Comparison of ENCODE assay signal across 9 mouse cellular contexts in genomic region chr9:35115804-35116203, GRCm38 (mm10). TPM values are rescaled to one million over a fixed set of nuclear protein-coding genes. Genes with fewer than 3 reads are reported as not detected.
DNase-seq lines count a peak whose midpoint lies in the region; ATAC-seq and TF ChIP-seq lines count a peak whose summit lies in the region.
"Had no signal": no experiment of that assay in that cellular context is flagged by ENCODE, and none has a peak within 500 bp of the region (broad histone marks: within the 10 kb centered on the region; RNA-seq: fewer than 3 reads in every experiment).

No protein-coding gene starts in this region.

- no peaks in the 10 kb centered on the region; the same call in 1 of the 2 replicates for H3K79me2 ChIP-seq in heart, adult 2 months (replicated peaks; ENCODE audit: control insufficient read depth, insufficient read depth, low read length)

- peaks cover 12% of the 10 kb centered on the region for H3K4me1 ChIP-seq in heart, adult 2 months (ENCODE audit: control insufficient read depth, insufficient read depth, low read length)
- H3K4me1 ChIP-seq in forebrain, embryonic 13.5 days, result peaks cover 34% of the 10 kb centered on the region
- peaks cover 67% of the 10 kb centered on the region for H3K4me1 ChIP-seq in liver, embryonic 16.5 days (ENCODE audit: control insufficient read depth, low read depth, low read length)

- no peak for TF ChIP-seq CTCF in heart, adult 2 months (IDR thresholded peaks at IDR 0.05)

- H3K27me3 ChIP-seq in heart, adult 2 months (ENCODE audit: control insufficient read depth, insufficient read depth, low read length), result no peaks in the 10 kb centered on the region
- H3K27me3 ChIP-seq in forebrain, embryonic 13.5 days, result no peaks in the 10 kb centered on the region
- H3K27me3 ChIP-seq in liver, embryonic 16.5 days (ENCODE audit: control insufficient read depth, insufficient read depth, low read depth, low read length), result no peaks in the 10 kb centered on the region

- H3K27ac ChIP-seq in heart, adult 2 months, result peak overlapping the region; percentile 95
- no peak overlapping the region for H3K27ac ChIP-seq in forebrain, embryonic 13.5 days
- peak overlapping the region; percentile 93 for H3K27ac ChIP-seq in liver, embryonic 16.5 days (ENCODE audit: low read length)

- peak overlapping the region; percentile 87 for H3K4me2 ChIP-seq in forebrain, embryonic 13.5 days
- peak overlapping the region; percentile 92 for H3K4me2 ChIP-seq in liver, embryonic 16.5 days (ENCODE audit: low read depth, low read length)

- WGBS in heart, adult 2 months, result 23% methylated on average over 4 of the region's 4 CpGs
- WGBS in forebrain, embryonic 13.5 days, result 48% methylated on average over 4 of the region's 4 CpGs
- WGBS in liver, embryonic 16.5 days (ENCODE audit: insufficient replicate concordance), result 20% methylated on average over 4 of the region's 4 CpGs

- intact Hi-C loops in heart, adult 2 months (cut with DNase I), result loop anchor here (1.0 to 5.0 kb wide), 3 partner anchors 46 to 151 kb away; partner anchors contain the start of genes Fam118b and Rpusd4

- no peak for ATAC-seq in forebrain, embryonic 13.5 days
- no peak for ATAC-seq in liver, embryonic 16.5 days (ENCODE audit: low read depth)
- ATAC-seq in cerebellum, adult (ENCODE audit: insufficient number of reproducible peaks, low FRiP score, low TSS enrichment), result no peak

- H3K9me3 ChIP-seq in forebrain, embryonic 13.5 days (replicated peaks), result no peaks in the 10 kb centered on the region
- H3K9me3 ChIP-seq in liver, embryonic 16.5 days (replicated peaks; ENCODE audit: control insufficient read depth, low read length), result no peaks in the 10 kb centered on the region

- TF ChIP-seq EP300 in heart, adult 2 months (IDR thresholded peaks at IDR 0.05; ENCODE audit: insufficient read depth, low read depth, low read length), result no peak

- peak overlapping the region; percentile 82 for H3K4me3 ChIP-seq in heart, adult 2 months
- H3K4me3 ChIP-seq in forebrain, embryonic 13.5 days, result peak overlapping the region; percentile 64
- H3K4me3 ChIP-seq in liver, embryonic 16.5 days (ENCODE audit: low read depth, low read length), result peak overlapping the region; percentile 86

- peak overlapping the region; percentile 96 for H3K9ac ChIP-seq in heart, adult 2 months (ENCODE audit: low read depth, low read length)
- peak overlapping the region; percentile 81 for H3K9ac ChIP-seq in forebrain, embryonic 13.5 days
- H3K9ac ChIP-seq in liver, embryonic 16.5 days (ENCODE audit: low read depth, low read length), result peak overlapping the region; percentile 88

- peaks cover 2% of the 10 kb centered on the region; the same call in 1 of the 2 replicates for H3K36me3 ChIP-seq in heart, adult 2 months (ENCODE audit: control insufficient read depth, insufficient read depth, low read length)
- no peaks in the 10 kb centered on the region for H3K36me3 ChIP-seq in forebrain, embryonic 13.5 days (ENCODE audit: poor library complexity, severe bottlenecking)
- no peaks in the 10 kb centered on the region for H3K36me3 ChIP-seq in liver, embryonic 16.5 days (ENCODE audit: control insufficient read depth, insufficient read depth)

- DNase-seq in heart, adult 2 months, result no peak
- DNase-seq in heart, postnatal 4 days, result no peak
- DNase-seq in 416B (ENCODE audit: low read depth), result peak; percentile 33
- no peak for DNase-seq in cerebellum, postnatal 36 days
- no peak for DNase-seq in adrenal gland, adult (ENCODE audit: inconsistent age in 2 of 2, low spot score in 1 of 2)
- DNase-seq: right cerebral cortex, postnatal 4 days had no signal

- no peak for TF ChIP-seq POLR2A in heart, adult 2 months (IDR thresholded peaks at IDR 0.05; ENCODE audit: insufficient read depth, low read depth, low read length)

RNA-seq across cellular contexts. Expression of gene St3gal4, which starts 3.3 kb away (rescaled TPM):
- total RNA-seq in heart, adult 2 months (2021), result 10 to 100 TPM; 26.1 to 29.5 TPM
- polyA plus RNA-seq in heart, adult 2 months (2012; rRNA removed), result 8.6 and 11.9 TPM in 2 replicates
- total RNA-seq in heart, postnatal 4 days (2021), result 10 to 100 TPM; 34.4 to 38.0 TPM
- 10.3 and 10.8 TPM in 2 replicates for polyA plus RNA-seq in forebrain, embryonic 13.5 days (2015; fragmentation: Nextera tagmentation; extraction: Ambion mirVana)
- polyA plus RNA-seq in liver, embryonic 16.5 days (2015; fragmentation: Nextera tagmentation; extraction: Ambion mirVana), result 21.7 and 22.3 TPM in 2 replicates
